Mouse (Mus musculus): ENCODE results near the gene Klf5. TPM values are rescaled to one million over a fixed set of nuclear protein-coding genes. Genes with fewer than 3 reads are reported as not detected.

Klf5 gene
- total and polyA plus RNA-seq, 3 experiments = 0.22 TPM; not detected in 2

DNA sequence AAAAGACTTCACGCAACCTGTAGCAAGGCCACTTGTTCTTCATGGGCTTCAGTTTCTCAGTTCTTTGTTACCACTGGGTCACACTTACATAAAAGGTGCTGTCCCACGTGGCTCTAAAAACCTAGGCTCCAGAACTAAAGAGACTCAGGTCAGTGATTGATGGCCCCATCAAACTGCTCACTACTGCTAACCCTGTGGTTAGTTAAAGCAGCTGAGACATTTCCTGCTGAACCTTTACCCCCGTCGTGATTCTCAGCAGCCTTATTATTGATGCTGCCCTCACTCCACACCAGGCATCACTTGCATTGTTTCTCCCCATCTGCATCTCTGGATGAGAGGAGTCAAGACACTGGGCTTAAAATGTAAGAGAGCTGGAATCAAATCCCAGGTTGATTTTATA, 22.7 kb upstream of the Klf5 start:
- H3K27me3 ChIP-seq (ENCODE audit: insufficient read depth, low read length) = no peaks in the 10 kb centered on the region
- TF ChIP-seq GATA1 (IDR thresholded peaks at IDR 0.05; ENCODE audit: borderline replicate concordance, low read length) (no peak), GATA2 (IDR thresholded peaks at IDR 0.05; ENCODE audit: borderline replicate concordance, low read depth, low read length) (no peak), POLR2AphosphoS5 (IDR thresholded peaks at IDR 0.05; ENCODE audit: insufficient replicate concordance, low read depth, low read length) (no peak), TAL1 (conservative IDR thresholded peaks at IDR 0.05; ENCODE audit: low read depth, low read length) (no peak), CTCF (IDR thresholded peaks at IDR 0.05; ENCODE audit: low read depth, low read length) (no peak)
- DNase-seq (ENCODE audit: low spot score) (no peak), ATAC-seq (ENCODE audit: extremely low read depth, insufficient number of reproducible peaks, low FRiP score, poor library complexity, severe bottlenecking) (no peak)
- peaks cover 4% of the 10 kb centered on the region; the same call in 1 of the 2 replicates for H3K9me3 ChIP-seq (replicated peaks)
- H3K36me3 ChIP-seq (replicated peaks) = no peaks in the 10 kb centered on the region
- no peak overlapping the region for H3K4me3 ChIP-seq (ENCODE audit: low read depth, low read length)
- no peaks in the 10 kb centered on the region for H3K4me1 ChIP-seq (ENCODE audit: insufficient read depth, low read depth, low read length)

GRCm38 (mm10) chr14:99278312-99278711, 20.2 kb upstream of the Klf5 start:
- Histone ChIP-seq H3K4me1 (ENCODE audit: insufficient read depth, low read depth, low read length) (no peaks in the 10 kb centered on the region), H3K4me3 (ENCODE audit: low read depth, low read length) (no peak overlapping the region), H3K9me3 (replicated peaks) (peaks cover 7% of the 10 kb centered on the region), H3K27me3 (ENCODE audit: insufficient read depth, low read length) (no peaks in the 10 kb centered on the region), H3K36me3 (replicated peaks) (no peaks in the 10 kb centered on the region)
- no peak for TF ChIP-seq CTCF (IDR thresholded peaks at IDR 0.05; ENCODE audit: low read depth, low read length)
- no peak for TF ChIP-seq TAL1 (conservative IDR thresholded peaks at IDR 0.05; ENCODE audit: low read depth, low read length)
- TF ChIP-seq POLR2AphosphoS5 (IDR thresholded peaks at IDR 0.05; ENCODE audit: insufficient replicate concordance, low read depth, low read length) = no peak
- TF ChIP-seq GATA2 (IDR thresholded peaks at IDR 0.05; ENCODE audit: borderline replicate concordance, low read depth, low read length) = no peak
- ATAC-seq (ENCODE audit: extremely low read depth, insufficient number of reproducible peaks, low FRiP score, poor library complexity, severe bottlenecking) = no peak
- no peak for DNase-seq (ENCODE audit: low spot score)

- Histone ChIP-seq H3K9me3 (replicated peaks) (peaks cover 7% of the 10 kb centered on the region), H3K27me3 (ENCODE audit: insufficient read depth, low read length) (no peaks in the 10 kb centered on the region), H3K4me1 (ENCODE audit: insufficient read depth, low read depth, low read length) (no peaks in the 10 kb centered on the region), H3K36me3 (replicated peaks) (no peaks in the 10 kb centered on the region), H3K4me3 (ENCODE audit: low read depth, low read length) (no peak overlapping the region)
- ATAC-seq (ENCODE audit: extremely low read depth, insufficient number of reproducible peaks, low FRiP score, poor library complexity, severe bottlenecking) = no peak
- no peak for DNase-seq (ENCODE audit: low spot score)
- TF ChIP-seq CTCF (IDR thresholded peaks at IDR 0.05; ENCODE audit: low read depth, low read length) = no peak
- no peak for TF ChIP-seq POLR2AphosphoS5 (IDR thresholded peaks at IDR 0.05; ENCODE audit: insufficient replicate concordance, low read depth, low read length)
- TF ChIP-seq GATA1 (IDR thresholded peaks at IDR 0.05; ENCODE audit: borderline replicate concordance, low read length) = no peak
- no peak for TF ChIP-seq TAL1 (conservative IDR thresholded peaks at IDR 0.05; ENCODE audit: low read depth, low read length)
- TF ChIP-seq GATA2 (IDR thresholded peaks at IDR 0.05; ENCODE audit: borderline replicate concordance, low read depth, low read length) = no peak
These were observed 19.6 kb upstream of the Klf5 start for GRCm38 (mm10) chr14:99278763-99279486.

GRCm38 (mm10) chr14:99280399-99280798, 18.1 kb upstream of the Klf5 start:
- TF ChIP-seq CTCF (IDR thresholded peaks at IDR 0.05; ENCODE audit: low read depth, low read length) (no peak), POLR2AphosphoS5 (IDR thresholded peaks at IDR 0.05; ENCODE audit: insufficient replicate concordance, low read depth, low read length) (no peak), GATA1 (IDR thresholded peaks at IDR 0.05; ENCODE audit: borderline replicate concordance, low read length) (no peak), TAL1 (conservative IDR thresholded peaks at IDR 0.05; ENCODE audit: low read depth, low read length) (no peak), GATA2 (IDR thresholded peaks at IDR 0.05; ENCODE audit: borderline replicate concordance, low read depth, low read length) (no peak)
- Histone ChIP-seq H3K9me3 (replicated peaks) (peaks cover 2% of the 10 kb centered on the region), H3K4me1 (ENCODE audit: insufficient read depth, low read depth, low read length) (no peaks in the 10 kb centered on the region), H3K36me3 (replicated peaks) (no peaks in the 10 kb centered on the region), H3K27me3 (ENCODE audit: insufficient read depth, low read length) (no peaks in the 10 kb centered on the region), H3K4me3 (ENCODE audit: low read depth, low read length) (no peak overlapping the region)
- no peak for DNase-seq (ENCODE audit: low spot score)
- ATAC-seq (ENCODE audit: extremely low read depth, insufficient number of reproducible peaks, low FRiP score, poor library complexity, severe bottlenecking) = no peak

- Histone ChIP-seq H3K27me3 (ENCODE audit: insufficient read depth, low read length) (no peaks in the 10 kb centered on the region), H3K36me3 (replicated peaks) (no peaks in the 10 kb centered on the region), H3K4me3 (ENCODE audit: low read depth, low read length) (no peak overlapping the region), H3K9me3 (replicated peaks) (peaks cover 2% of the 10 kb centered on the region), H3K4me1 (ENCODE audit: insufficient read depth, low read depth, low read length) (no peaks in the 10 kb centered on the region)
- no peak for TF ChIP-seq CTCF (IDR thresholded peaks at IDR 0.05; ENCODE audit: low read depth, low read length)
- TF ChIP-seq GATA2 (IDR thresholded peaks at IDR 0.05; ENCODE audit: borderline replicate concordance, low read depth, low read length) = no peak
- TF ChIP-seq TAL1 (conservative IDR thresholded peaks at IDR 0.05; ENCODE audit: low read depth, low read length) = no peak
- no peak for TF ChIP-seq GATA1 (IDR thresholded peaks at IDR 0.05; ENCODE audit: borderline replicate concordance, low read length)
- no peak for TF ChIP-seq POLR2AphosphoS5 (IDR thresholded peaks at IDR 0.05; ENCODE audit: insufficient replicate concordance, low read depth, low read length)
- ATAC-seq (ENCODE audit: extremely low read depth, insufficient number of reproducible peaks, low FRiP score, poor library complexity, severe bottlenecking) = no peak
- DNase-seq (ENCODE audit: low spot score) = no peak
These were observed 17.6 kb upstream of the Klf5 start for GRCm38 (mm10) chr14:99280825-99281433.

DNA sequence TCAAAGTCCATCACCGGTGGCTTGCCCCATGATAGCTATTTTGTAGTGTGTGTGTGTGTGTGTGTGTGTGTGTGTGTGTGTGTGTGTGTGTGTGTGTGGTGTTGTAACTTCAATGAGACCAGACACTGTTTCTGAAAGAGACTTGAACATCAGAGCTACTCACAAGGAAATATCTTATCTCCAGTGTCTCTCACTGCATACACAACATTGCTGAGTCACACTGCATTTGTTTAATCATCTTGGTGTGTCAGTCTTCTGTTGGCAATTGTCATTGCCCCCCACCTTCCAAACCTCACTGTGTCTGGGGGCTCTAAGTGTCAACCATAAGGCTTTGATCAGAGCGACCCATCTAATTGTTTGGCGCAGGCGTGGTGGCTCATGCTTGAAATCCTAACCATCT, 13.0 kb upstream of the Klf5 start:
- no peak for TF ChIP-seq GATA2 (IDR thresholded peaks at IDR 0.05; ENCODE audit: borderline replicate concordance, low read depth, low read length)
- no peak for TF ChIP-seq POLR2AphosphoS5 (IDR thresholded peaks at IDR 0.05; ENCODE audit: insufficient replicate concordance, low read depth, low read length)
- TF ChIP-seq GATA1 (IDR thresholded peaks at IDR 0.05; ENCODE audit: borderline replicate concordance, low read length) = no peak
- no peak for TF ChIP-seq TAL1 (conservative IDR thresholded peaks at IDR 0.05; ENCODE audit: low read depth, low read length)
- TF ChIP-seq CTCF (IDR thresholded peaks at IDR 0.05; ENCODE audit: low read depth, low read length) = no peak
- H3K9me3 ChIP-seq (replicated peaks) = peaks cover 7% of the 10 kb centered on the region
- ATAC-seq (ENCODE audit: extremely low read depth, insufficient number of reproducible peaks, low FRiP score, poor library complexity, severe bottlenecking) = no peak

More for the DNA sequence above, 13.0 kb upstream of the Klf5 start:
- Histone ChIP-seq H3K36me3 (replicated peaks) (no peaks in the 10 kb centered on the region), H3K27me3 (ENCODE audit: insufficient read depth, low read length) (no peaks in the 10 kb centered on the region), H3K4me3 (ENCODE audit: low read depth, low read length) (no peak overlapping the region), H3K4me1 (ENCODE audit: insufficient read depth, low read depth, low read length) (no peaks in the 10 kb centered on the region)
- DNase-seq (ENCODE audit: low spot score) = no peak

All from G1E (cell line).